Mouse (Mus musculus) small intestine, adult 2 months (tissue): ENCODE results near the gene Pogk.

Experiments used
- CTCF ChIP-seq: fragments of 200-500 bp; IDR thresholded peaks from 2 replicates; pipeline ENCODE4 v1.5.1; 2012; ENCODE audit warnings: low read depth, mild to moderate bottlenecking, control low read depth, inconsistent platforms, low read length, moderate library complexity, mixed read lengths; ENCODE audit not compliant: insufficient replicate concordance, insufficient read length; ENCODE audit errors: extremely low read depth
- POLR2A ChIP-seq: fragments of 200-500 bp; IDR thresholded peaks from 2 replicates; pipeline ENCODE4 v1.6.1; 2012; ENCODE audit warnings: low read depth, mild to moderate bottlenecking, control low read depth, inconsistent platforms, low read length, moderate library complexity

GRCm38 (mm10) chr1:166382626-166383025 is 27.0 kb downstream of the Pogk start:
- TF ChIP-seq POLR2A (no peak), CTCF (no peak)
